Mouse (Mus musculus) intestine, postnatal 0 days (tissue): ENCODE results near the gene Kansl1. TPM values are rescaled to one million over a fixed set of nuclear protein-coding genes. Genes with fewer than 3 reads are reported as not detected.
A peak's percentile ranks its signal among the peaks of the same experiment; 100 is the strongest.

Experiments
- ATAC-seq: fragments of 200-750 bp; cut with Nextera tagmentation; 2 replicates; pipeline ENCODE4 v1.8.0; 2017; ENCODE audit warnings: mild to moderate bottlenecking, moderate TSS enrichment, moderate library complexity
- H3K27ac ChIP-seq: fragments of 300-500 bp; sonication (generic); 2 replicates; pipeline ENCODE4 v1.5.1; 2014; ENCODE audit warnings: mild to moderate bottlenecking, low read depth, low read length, moderate library complexity
- H3K27me3 ChIP-seq: fragments of 300-500 bp; sonication (generic); replicated peaks from 2 replicates; pipeline ENCODE4 v1.6.1; 2014; ENCODE audit warnings: low read length, mixed read lengths; ENCODE audit not compliant: control insufficient read depth, insufficient read depth
- H3K36me3 ChIP-seq: fragments of 300-500 bp; sonication (generic); 2 replicates; pipeline ENCODE4 v1.6.1; 2014; ENCODE audit warnings: mild to moderate bottlenecking, moderate library complexity; ENCODE audit not compliant: control insufficient read depth, insufficient read depth
- H3K4me1 ChIP-seq: fragments of 300-500 bp; sonication (generic); replicated peaks from 2 replicates; pipeline ENCODE4 v1.6.1; 2014; ENCODE audit warnings: antibody characterized with exemption, low read length, mixed read lengths; ENCODE audit not compliant: control insufficient read depth, insufficient read depth
- H3K4me2 ChIP-seq: fragments of 300-500 bp; sonication (generic); replicated peaks from 2 replicates; pipeline ENCODE4 v1.6.1; 2014; ENCODE audit warnings: low read depth, mild to moderate bottlenecking, moderate library complexity
- H3K4me3 ChIP-seq: fragments of 300-500 bp; sonication (generic); 2 replicates; pipeline ENCODE4 v1.5.1; 2014; ENCODE audit warnings: low read depth, low read length
- H3K9ac ChIP-seq: fragments of 300-500 bp; sonication (generic); 2 replicates; pipeline ENCODE4 v1.6.1; 2014; ENCODE audit warnings: mild to moderate bottlenecking, low read depth, low read length
- H3K9me3 ChIP-seq: fragments of 300-500 bp; sonication (generic); 2 replicates; pipeline ENCODE4 v1.6.1; 2016; ENCODE audit warnings: mixed run types; ENCODE audit not compliant: control insufficient read depth
- CTCF ChIP-seq: sonication (generic); IDR thresholded peaks from 2 replicates; pipeline ENCODE4 v1.5.1; 2016; ENCODE audit warnings: low read depth, mild to moderate bottlenecking, control low read depth, antibody characterized with exemption, moderate library complexity
- WGBS: fragments of 180-500 bp; shearing (Covaris S2); extraction: QIAGEN DNeasy Blood & Tissue Kit; methylation state at CpG from one replicate; pipeline ENCODE4 v1.1.7; 2014; 5-methylcytosine and 5-hydroxymethylcytosine counted together
- polyA plus RNA-seq: library from polyadenylated mRNA; unstranded; fragments of >200 nt; fragmentation: Nextera tagmentation; extraction: Ambion mirVana; gene quantifications from 2 replicates; pipeline ENCODE4 v1.2.1, GENCODE M21; 2015

Gene Kansl1
- polyA plus RNA-seq, 1 experiment from 2014 or later: 8.1 TPM

DNA sequence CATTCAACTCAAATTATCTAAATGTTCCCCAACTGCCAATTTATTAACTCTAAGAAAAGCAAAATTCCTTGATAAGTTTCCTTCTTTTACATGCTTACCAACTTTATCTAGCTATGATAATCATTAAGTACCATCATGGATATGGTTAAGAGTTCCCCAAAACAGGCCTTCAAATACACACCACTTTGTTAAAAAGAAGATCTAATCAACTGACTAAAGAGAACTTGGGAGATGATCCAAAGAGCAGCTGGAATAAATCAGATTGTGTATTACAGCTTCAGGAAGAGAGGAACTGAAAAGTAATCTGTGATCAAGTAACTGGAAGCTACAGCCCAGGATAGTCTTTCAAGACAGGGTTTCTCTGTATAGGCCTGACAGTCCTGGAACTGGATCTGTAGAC lies 36.4 kb downstream of the Kansl1 start:
- no peaks in the 10 kb centered on the region for H3K27me3 ChIP-seq
- H3K4me3 ChIP-seq: no peak overlapping the region
- H3K27ac ChIP-seq: no peak overlapping the region
- no peak overlapping the region for H3K9ac ChIP-seq
- ATAC-seq: no peak
- no peak for TF ChIP-seq CTCF
- H3K9me3 ChIP-seq: no peaks in the 10 kb centered on the region
- no peaks in the 10 kb centered on the region for H3K36me3 ChIP-seq
- no peaks in the 10 kb centered on the region; the same call in 1 of the 2 replicates for H3K4me1 ChIP-seq
- H3K4me2 ChIP-seq: no peak overlapping the region

DNA sequence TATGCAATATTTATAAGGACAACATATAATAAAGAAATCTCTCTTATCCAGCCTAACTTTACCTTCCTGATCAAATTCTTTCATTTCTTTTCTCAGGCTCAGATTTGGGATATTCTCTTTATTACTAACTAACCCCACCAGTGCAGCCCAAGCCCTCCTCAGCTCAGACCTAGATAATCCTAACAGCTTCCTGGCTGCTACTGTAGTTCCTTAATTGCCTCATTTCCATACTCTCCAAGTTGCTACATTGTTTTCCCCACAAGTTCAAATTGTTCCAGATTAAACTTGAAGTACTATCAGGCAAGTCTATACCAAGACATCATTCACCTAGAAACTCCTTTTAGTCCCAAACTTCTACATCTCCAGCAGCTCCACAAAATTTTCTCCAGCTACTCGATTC lies 36.9 kb downstream of the Kansl1 start:
- H3K9me3 ChIP-seq: no peaks in the 10 kb centered on the region
- no peak overlapping the region for H3K4me2 ChIP-seq
- H3K9ac ChIP-seq: no peak overlapping the region
- 80% methylated on average over 1 of the region's 1 CpGs for WGBS
- no peaks in the 10 kb centered on the region; the same call in 1 of the 2 replicates for H3K4me1 ChIP-seq
- H3K27me3 ChIP-seq: no peaks in the 10 kb centered on the region
- ATAC-seq: no peak
- no peak overlapping the region for H3K27ac ChIP-seq
- no peak overlapping the region for H3K4me3 ChIP-seq
- no peak for TF ChIP-seq CTCF
- H3K36me3 ChIP-seq: no peaks in the 10 kb centered on the region

DNA sequence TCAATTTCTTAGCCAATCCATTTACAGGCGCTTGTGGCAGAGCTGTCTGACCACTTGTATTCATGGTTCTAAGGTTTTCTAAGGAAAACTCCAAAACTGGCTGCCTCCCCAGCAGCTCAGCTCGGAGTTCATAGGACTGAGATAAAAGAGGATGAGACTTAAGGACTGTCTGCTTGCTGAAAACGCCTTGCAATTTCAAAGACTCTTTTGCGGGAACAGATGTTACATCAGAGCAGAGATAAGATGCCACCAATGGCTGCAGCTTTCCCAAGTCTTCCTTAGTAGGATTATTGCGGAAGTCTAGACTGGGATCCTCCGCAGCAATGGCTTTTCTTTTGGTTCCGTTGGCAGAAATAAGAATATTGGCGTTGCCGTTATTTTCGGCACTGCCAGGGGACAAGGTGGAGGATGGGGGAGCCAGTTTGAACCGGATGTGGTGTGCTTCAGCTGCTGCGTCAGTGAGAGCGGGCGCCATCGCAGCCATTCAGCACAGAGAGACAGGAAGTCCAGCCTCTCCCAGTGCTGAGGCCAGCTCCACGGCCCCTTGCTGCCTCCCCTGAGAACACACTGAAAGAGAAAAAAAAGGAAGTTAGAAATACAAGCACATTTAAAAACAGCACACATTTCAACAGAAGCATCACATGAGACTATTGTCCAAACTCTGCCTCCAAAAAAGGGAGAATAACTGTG lies 43.8 kb downstream of the Kansl1 start:
- Histone ChIP-seq H3K9ac (no peak overlapping the region), H3K27ac (no peak overlapping the region), H3K4me2 (no peak overlapping the region), H3K9me3 (no peaks in the 10 kb centered on the region), H3K36me3 (peaks cover 15% of the 10 kb centered on the region), H3K4me1 (no peaks in the 10 kb centered on the region; the same call in 1 of the 2 replicates), H3K4me3 (no peak overlapping the region), H3K27me3 (no peaks in the 10 kb centered on the region)
- ATAC-seq: no peak
- 87% methylated on average over 16 of the region's 16 CpGs for WGBS
- no peak for TF ChIP-seq CTCF

DNA sequence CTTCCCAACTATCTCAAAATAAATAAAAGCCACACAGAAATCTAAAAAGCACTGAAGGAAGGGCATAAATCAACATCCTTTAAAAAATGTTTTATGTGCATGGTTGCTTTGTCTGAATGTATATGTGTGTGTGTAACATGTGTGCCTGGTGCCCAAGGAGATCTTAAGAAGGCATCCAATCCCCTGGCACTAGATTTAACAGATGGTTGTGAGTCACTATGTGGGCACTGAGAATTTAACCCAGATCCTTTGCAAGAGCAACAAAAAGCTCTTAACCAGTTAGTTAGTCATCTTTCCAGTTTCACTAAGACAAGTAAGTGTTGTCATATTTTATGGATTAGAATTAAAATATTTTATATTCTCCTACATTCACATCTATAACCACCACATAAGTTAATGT lies 56.4 kb downstream of the Kansl1 start:
- no peaks in the 10 kb centered on the region for H3K27me3 ChIP-seq
- no peak overlapping the region for H3K4me2 ChIP-seq
- no peaks in the 10 kb centered on the region for H3K4me1 ChIP-seq
- ATAC-seq: no peak
- H3K9me3 ChIP-seq: no peaks in the 10 kb centered on the region
- peaks cover 5% of the 10 kb centered on the region; the same call in 1 of the 2 replicates for H3K36me3 ChIP-seq
- H3K9ac ChIP-seq: no peak overlapping the region
- no peak for TF ChIP-seq CTCF
- H3K4me3 ChIP-seq: no peak overlapping the region
- no peak overlapping the region for H3K27ac ChIP-seq

DNA sequence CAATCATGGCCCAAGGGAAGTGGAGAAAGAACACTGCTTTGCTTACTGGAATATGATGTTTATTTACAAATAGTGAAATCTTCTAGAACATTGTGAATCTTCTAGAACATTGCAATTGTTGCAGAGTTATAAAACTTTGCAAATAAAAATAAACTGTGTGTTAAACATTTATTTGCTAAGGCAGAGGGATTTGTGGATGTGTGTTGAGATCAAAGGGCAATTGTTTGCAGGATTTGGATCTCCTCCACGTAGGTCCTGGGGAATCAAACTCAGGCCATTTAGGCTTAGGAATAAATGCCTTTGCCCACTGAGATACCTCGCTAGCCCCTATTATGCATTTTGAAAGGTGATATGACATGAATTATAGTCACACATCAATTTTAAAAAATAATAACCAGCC lies 61.3 kb downstream of the Kansl1 start:
- no peak overlapping the region for H3K27ac ChIP-seq
- no peak overlapping the region for H3K9ac ChIP-seq
- no peak overlapping the region for H3K4me3 ChIP-seq
- ATAC-seq: no peak
- whole genome bisulfite sequencing: 55% methylated on average over 2 of the region's 2 CpGs
- no peaks in the 10 kb centered on the region for H3K9me3 ChIP-seq
- TF ChIP-seq CTCF: no peak
- H3K4me1 ChIP-seq: no peaks in the 10 kb centered on the region
- no peaks in the 10 kb centered on the region for H3K27me3 ChIP-seq
- H3K4me2 ChIP-seq: no peak overlapping the region
- 0 out of 2 replicates have a peak, but pooled peaks cover 4% of the 10 kb centered on the region for H3K36me3 ChIP-seq

DNA sequence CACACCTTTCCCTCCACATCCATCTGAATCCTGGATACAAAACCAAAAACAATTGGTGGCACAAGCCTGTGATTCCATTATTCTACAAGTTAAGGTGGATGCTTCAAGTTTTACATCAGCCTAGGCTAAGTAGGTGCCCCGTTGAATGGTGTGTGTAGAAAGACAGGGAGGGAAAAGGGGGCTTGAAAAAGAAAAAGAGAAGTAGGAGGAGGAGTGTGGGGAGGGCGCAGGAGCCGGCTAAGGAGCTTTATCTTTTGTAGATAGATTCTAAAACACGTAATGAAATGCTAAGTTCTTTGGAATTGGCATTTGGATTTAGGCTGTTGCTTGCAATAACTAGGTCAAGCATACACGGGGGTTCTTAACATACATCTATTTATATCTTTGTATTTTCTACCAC lies 67.7 kb downstream of the Kansl1 start:
- no peak overlapping the region for H3K4me2 ChIP-seq
- H3K4me1 ChIP-seq: peaks cover 7% of the 10 kb centered on the region; the same call in 1 of the 2 replicates
- H3K27me3 ChIP-seq: no peaks in the 10 kb centered on the region
- H3K9ac ChIP-seq: peak overlapping the region; percentile 7; the same call in 1 of the 2 replicates
- no peak overlapping the region for H3K27ac ChIP-seq
- no peak for ATAC-seq
- TF ChIP-seq CTCF: no peak
- 71% methylated on average over 5 of the region's 5 CpGs for WGBS
- H3K36me3 ChIP-seq: 0 out of 2 replicates have a peak, but pooled peaks cover 9% of the 10 kb centered on the region
- H3K4me3 ChIP-seq: no peak overlapping the region
- no peaks in the 10 kb centered on the region for H3K9me3 ChIP-seq
